Mouse (Mus musculus) Patski (cell line): ENCODE results near the gene Mical3. TPM values are rescaled to one million over a fixed set of nuclear protein-coding genes. Genes with fewer than 3 reads are reported as not detected.
A peak's percentile ranks its signal among the peaks of the same experiment; 100 is the strongest.

Source experiments
- ATAC-seq: fragments of 100-300 bp; one replicate; pipeline ENCODE4 v1.8.0; 2021
- CTCF ChIA-PET: fragments of 350-600 bp; sonication (Branson Sonifier 250); formaldehyde crosslinking; loops from one replicate; lab custom pipeline; 2022; ENCODE audit warnings: inconsistent platforms; lab: Charles Lee
- POLR2A ChIA-PET: fragments of 350-600 bp; sonication (Branson Sonifier 250); formaldehyde crosslinking; loops from one replicate; lab custom pipeline; 2022; ENCODE audit warnings: antibody characterized with exemption, inconsistent platforms; lab: Charles Lee
- DNase-seq: peaks from one replicate; pipeline ENCODE4 v3.0.0-alpha.2; 2011; ENCODE audit warnings: low read depth, low spot score
- H3K27me3 ChIP-seq: fragments of 371-371 bp; one replicate; pipeline ENCODE4 v1.5.1; 2021
- CTCF ChIP-seq: fragments of 100-300 bp; IDR thresholded peaks from one replicate; pipeline ENCODE4 v1.5.1; 2021
- in situ Hi-C: fragments of 300-500 bp; cut with MboI; formaldehyde crosslinking; loops from 3 replicates; pipeline ENCODE4 v1.11.1; 2018; ENCODE audit warnings: low pct_unique_long_range_greater_than_20kb, mixed read lengths
- polyA plus RNA-seq: library from polyadenylated mRNA; unstranded; gene quantifications from one replicate; pipeline ENCODE4 v1.2.3, GENCODE M21; 2021

Mical3 gene
- polyA plus RNA-seq, 1 experiment from 2014 or later = 47.3 TPM

DNA sequence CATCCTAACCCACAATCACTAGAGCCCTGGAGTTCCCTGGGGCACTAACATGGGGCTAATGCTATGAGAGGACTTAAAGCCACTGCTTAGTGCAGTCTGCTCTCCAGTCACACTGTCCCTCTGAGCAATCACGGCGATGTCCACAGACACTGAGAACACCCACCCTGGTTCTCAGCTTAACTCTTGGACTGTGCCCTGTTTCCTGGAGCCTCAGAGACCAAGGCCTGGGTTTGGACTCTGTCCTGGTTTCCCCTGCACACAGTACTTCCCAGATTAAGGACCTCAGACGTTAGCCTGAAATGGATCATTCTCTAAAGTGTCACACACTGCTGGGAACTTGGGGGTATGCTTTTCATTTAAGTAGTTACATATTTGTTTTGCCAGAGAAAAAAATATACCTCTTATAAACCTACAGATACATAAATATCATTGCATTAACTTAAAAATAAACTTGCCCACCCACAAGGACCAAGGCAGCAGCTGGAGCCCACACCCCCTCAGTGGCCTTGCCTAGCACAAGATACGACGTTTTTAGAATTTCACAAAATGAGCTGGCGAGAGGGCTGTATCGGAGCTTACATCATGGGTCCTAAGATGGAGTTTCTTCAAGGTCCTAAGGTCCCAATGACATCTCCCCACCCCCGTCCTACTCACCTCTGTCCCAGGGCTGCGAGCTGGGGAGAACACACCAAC lies 170.3 kb downstream of the Mical3 start:
- no peak for TF ChIP-seq CTCF
- ChIA-PET POLR2A (interaction anchor here (0.7 kb wide), 1 partner anchor 82 kb away, joined by 3 read pairs; no protein-coding TSS in a partner anchor), CTCF (interaction anchor here (2.2 kb wide), 1 partner anchor 11 kb away, joined by 5 read pairs; no protein-coding TSS in a partner anchor)
- DNase-seq = no peak
- in situ Hi-C loops = no loop called here
- no peaks in the 10 kb centered on the region for H3K27me3 ChIP-seq
- ATAC-seq = no peak

DNA sequence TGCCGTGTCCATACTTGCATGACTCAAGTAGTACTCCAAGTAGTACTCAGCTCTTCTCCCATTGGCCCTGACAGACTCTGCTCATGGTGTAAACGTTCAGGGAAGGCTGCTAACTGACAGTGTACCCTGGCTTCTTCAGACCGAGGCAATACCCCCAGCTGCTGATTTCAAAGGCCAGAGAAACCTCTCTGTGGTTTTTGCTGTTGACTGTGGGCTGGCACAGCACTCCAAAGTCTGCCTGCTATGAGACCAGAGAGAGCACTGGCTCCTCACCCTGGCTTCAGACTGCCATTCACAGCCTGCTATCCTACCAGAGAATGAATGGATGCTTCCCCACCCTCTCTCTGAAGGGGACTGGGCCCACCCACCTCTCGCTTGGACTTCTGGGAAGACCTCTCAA lies 173.5 kb downstream of the Mical3 start:
- CTCF ChIA-PET = no interaction called here
- no peaks in the 10 kb centered on the region for H3K27me3 ChIP-seq
- POLR2A ChIA-PET = no interaction called here
- in situ Hi-C loops = loop anchor here (5.0 kb wide), 1 partner anchor 60 kb away; no protein-coding TSS in a partner anchor
- no peak for DNase-seq
- no peak for ATAC-seq
- no peak for TF ChIP-seq CTCF

DNA sequence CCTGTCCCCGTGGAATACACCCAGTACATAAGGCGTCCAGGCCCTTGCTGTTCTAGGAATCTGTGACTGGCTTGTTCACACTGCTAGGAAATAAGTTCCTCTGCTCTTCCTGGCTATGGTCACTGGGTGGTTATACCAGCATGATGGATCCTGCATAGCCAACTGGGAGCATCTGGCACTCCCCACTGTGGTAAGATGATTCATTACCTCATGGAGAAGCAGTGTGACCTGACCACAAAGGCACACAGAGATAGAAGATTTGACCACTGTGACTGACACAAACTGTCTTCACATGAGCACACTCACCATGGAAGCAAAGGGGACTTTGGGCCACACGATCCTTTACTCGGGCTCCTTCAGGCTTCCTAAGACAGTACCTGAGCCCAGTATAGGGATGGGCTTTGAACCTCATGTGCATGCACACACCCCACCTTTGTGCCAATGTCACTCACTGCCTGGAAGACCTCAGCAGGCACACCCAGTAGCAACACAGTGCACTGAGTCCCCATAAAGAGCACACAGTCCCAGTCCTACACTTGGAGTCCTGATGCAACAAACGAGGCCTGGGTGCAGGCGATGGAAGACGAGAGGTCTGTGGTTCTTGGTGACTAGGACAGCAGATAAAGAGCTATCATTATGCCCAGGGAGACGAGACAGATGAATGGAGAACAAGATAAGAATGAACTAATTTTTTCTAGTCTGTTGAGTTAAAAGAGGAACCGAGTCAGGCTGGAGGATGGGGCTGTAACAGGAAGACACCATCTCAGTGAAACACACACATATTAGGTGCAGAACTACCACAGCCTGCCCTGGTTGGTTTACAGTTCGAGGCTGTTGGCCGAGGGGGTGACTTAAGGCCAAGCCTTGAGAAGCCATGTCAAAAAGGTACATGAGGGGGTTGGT lies 174.3 kb downstream of the Mical3 start:
- ATAC-seq (peak; percentile 57), DNase-seq (peak; percentile 41)
- in situ Hi-C loops = loop anchor here (5.0 kb wide), 1 partner anchor 59 kb away; no protein-coding TSS in a partner anchor
- H3K27me3 ChIP-seq = no peaks in the 10 kb centered on the region
- ChIA-PET CTCF (no interaction called here), POLR2A (no interaction called here)
- TF ChIP-seq CTCF = no peak

DNA sequence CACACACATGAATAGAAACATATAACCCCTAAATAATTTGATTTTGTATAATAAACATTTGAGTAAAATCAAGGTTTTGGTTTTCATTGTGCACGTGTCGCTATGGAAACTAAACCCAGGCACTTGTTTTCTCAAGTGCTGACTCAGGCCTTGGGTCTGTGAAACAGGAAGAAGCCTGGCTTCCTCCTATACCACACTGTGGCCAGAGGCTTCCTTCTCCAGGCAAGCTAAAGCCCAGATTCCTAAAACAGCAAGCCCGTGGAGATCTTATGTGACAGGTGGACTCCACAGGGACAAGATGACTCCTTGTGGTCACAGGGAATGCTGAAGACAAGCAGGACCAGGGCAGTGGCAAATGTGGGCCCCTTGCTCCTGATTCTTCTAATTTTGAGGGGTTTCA lies 175.6 kb downstream of the Mical3 start:
- POLR2A ChIA-PET = interaction anchor here (0.6 kb wide), 1 partner anchor 49 kb away, joined by 5 read pairs; no protein-coding TSS in a partner anchor
- in situ Hi-C loops = loop anchor here (5.0 kb wide), 1 partner anchor 58 kb away; no protein-coding TSS in a partner anchor
- DNase-seq (no peak), ATAC-seq (no peak)
- TF ChIP-seq CTCF = no peak
- CTCF ChIA-PET = interaction anchor here (0.9 kb wide), 1 partner anchor 218 kb away, joined by 3 read pairs; no protein-coding TSS in a partner anchor
- no peaks in the 10 kb centered on the region for H3K27me3 ChIP-seq

DNA sequence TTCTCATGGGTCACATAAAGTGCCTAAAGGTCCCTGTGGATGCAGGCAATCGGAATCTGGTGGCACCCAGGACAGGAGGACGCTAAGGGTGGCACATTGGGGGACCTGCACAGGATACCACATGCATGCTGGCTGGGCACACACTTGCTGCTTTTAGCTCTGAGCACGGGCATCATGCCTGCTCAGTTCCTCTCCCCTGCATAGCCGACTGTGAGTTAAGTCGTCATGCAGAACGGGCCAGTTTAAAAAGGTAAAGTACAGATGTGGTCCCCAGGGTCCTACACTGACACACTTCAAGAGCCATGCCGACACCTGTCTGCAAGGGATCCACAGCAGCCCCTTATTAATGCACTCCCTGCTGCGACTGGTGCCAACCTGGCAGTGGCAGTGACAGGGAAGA lies 176.6 kb downstream of the Mical3 start:
- POLR2A ChIA-PET = no interaction called here

DNA sequence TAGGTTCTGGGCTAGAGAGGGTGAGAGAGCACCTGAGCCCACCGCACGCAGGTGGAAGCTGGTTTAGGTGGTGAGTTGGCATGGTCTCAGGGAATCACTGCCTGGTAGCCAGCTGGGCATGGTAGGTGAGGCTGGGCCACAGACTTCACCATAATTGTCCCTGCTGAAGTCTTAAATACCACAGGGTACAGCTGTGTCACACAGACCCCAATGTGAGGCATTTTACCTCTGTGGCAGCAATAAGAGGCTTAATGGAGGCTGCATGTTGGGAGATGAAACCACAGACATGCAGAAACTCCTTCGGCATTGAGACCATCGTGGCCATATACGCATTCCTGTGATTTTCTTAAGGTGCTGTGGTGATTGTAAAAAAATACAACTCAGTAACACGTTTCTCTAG lies 178.3 kb downstream of the Mical3 start:
- H3K27me3 ChIP-seq = no peaks in the 10 kb centered on the region
- no peak for TF ChIP-seq CTCF
- ChIA-PET POLR2A (no interaction called here), CTCF (interaction anchor here (1.4 kb wide), 1 partner anchor 54 kb away, joined by 3 read pairs; no protein-coding TSS in a partner anchor)
- ATAC-seq = no peak
- in situ Hi-C loops = no loop called here
- no peak for DNase-seq

More for the DNA sequence above, 176.6 kb downstream of the Mical3 start:
- in situ Hi-C loops = no loop called here
- DNase-seq (no peak), ATAC-seq (no peak)
- TF ChIP-seq CTCF = no peak
- no peaks in the 10 kb centered on the region for H3K27me3 ChIP-seq
- CTCF ChIA-PET = interaction anchor here (0.9 kb wide), 1 partner anchor 10 kb away, joined by 3 read pairs; no protein-coding TSS in a partner anchor

DNA sequence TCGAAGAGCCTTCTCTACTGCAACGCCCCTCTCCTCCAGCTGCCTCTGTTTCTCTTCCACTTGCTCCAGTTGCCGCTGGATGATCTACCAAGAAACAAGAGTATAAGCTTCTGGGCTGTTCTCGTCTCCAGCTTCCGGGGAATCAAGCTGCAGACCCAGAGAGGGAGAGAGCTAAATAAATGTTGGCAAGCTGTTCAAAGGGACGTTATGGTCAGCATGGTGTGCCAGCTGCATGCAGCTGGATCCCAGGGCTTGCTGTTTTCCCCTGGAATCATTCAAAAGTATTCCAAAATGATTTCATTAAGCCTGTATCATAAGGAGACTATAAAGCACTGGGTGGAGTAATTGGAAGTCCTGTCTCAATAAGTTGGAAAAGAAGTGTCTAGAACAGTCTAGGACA lies 179.5 kb downstream of the Mical3 start:
- CTCF ChIA-PET = interaction anchor here (1.3 kb wide), 1 partner anchor 36 kb away, joined by 3 read pairs; no protein-coding TSS in a partner anchor
- in situ Hi-C loops = no loop called here
- TF ChIP-seq CTCF = no peak
- POLR2A ChIA-PET = no interaction called here
- ATAC-seq (no peak), DNase-seq (no peak)
- no peaks in the 10 kb centered on the region for H3K27me3 ChIP-seq

DNA sequence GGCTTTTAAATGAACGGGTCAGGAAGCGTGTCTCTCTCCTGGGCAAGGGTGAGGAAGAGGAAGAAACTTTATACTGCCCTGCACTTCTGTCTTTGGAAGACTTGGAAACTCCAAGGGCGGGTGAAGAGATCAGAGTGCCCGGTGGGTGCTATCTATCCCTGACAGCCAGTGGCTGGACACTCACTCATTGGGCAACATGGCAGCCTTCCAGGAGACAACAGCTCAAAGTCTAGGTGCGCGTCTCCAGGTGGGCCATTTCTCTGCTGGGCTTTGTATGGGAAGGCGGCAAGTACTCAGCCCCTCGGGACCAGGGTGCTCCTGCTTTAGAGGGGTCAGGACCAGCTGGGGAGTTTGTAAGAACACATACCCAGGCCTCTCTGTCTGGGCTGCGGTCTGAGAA lies 185.3 kb downstream of the Mical3 start:
- DNase-seq = no peak
- ATAC-seq = no peak
- ChIA-PET POLR2A (no interaction called here), CTCF (interaction anchor here (1.0 kb wide), 1 partner anchor 42 kb away, joined by 3 read pairs; no protein-coding TSS in a partner anchor)
- no peak for TF ChIP-seq CTCF
- in situ Hi-C loops = no loop called here
- no peaks in the 10 kb centered on the region for H3K27me3 ChIP-seq

DNA sequence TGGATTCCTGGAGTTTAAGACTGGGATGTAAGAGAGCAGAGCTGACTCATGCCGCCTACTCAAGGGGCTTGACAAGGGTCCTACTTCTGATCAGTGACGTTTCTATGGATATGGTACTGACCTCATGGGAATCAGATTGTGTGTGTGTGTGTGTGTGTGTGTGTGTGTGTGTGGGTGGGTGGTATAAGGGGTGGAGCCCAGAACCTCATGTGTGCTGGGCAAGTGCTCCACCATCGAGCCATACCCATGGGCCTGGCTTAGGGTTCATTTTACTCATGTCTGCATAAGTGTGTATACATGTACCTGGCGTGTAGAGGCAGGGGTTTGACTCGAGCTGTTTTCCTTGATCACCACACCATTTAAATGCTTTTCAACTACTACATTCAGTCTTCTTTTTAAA lies 186.8 kb downstream of the Mical3 start:
- TF ChIP-seq CTCF = no peak
- ChIA-PET POLR2A (no interaction called here), CTCF (interaction anchor here (1.1 to 1.4 kb wide), 2 partner anchors 8 to 46 kb away, joined by 3 to 6 read pairs; no protein-coding TSS in a partner anchor)
- in situ Hi-C loops = no loop called here
- ATAC-seq (no peak), DNase-seq (no peak)
- no peaks in the 10 kb centered on the region for H3K27me3 ChIP-seq

DNA sequence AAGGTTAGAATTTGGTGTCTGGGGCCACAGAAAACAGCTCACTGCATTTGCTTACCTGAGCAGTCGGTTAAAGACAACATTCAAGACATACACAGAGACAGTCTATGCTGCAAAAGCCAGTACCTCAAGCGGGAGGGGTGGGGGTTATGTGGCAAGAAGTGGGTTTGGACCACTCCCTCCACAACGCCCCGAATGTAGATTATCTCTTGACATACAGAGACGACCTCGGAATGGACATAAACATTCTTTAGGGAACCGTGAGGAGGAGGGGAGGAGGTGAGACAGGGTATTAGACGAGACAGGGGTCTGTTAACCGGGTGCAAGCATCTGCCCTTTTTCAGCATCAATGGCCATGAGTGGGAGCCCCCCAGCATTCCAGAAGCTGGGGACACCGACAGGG lies 187.2 kb downstream of the Mical3 start:
- no peak for DNase-seq
- POLR2A ChIA-PET = no interaction called here
- no peak for TF ChIP-seq CTCF
- in situ Hi-C loops = no loop called here
- H3K27me3 ChIP-seq = no peaks in the 10 kb centered on the region
- ATAC-seq = no peak
- CTCF ChIA-PET = interaction anchor here (1.1 kb wide), 1 partner anchor 8 kb away, joined by 3 read pairs; no protein-coding TSS in a partner anchor
